Mouse (Mus musculus): Measurements from ENCODE around the gene Tmigd3. TPM values are rescaled to one million over a fixed set of nuclear protein-coding genes. Genes with fewer than 3 reads are reported as not detected.
A peak's percentile ranks its signal among the peaks of the same experiment; 100 is the strongest.

Tmigd3 gene
- polyA plus RNA-seq, 1 experiment from 2014 or later: 0.18 TPM

- no peaks in the 10 kb centered on the region for H3K27me3 ChIP-seq
- H3K9me3 ChIP-seq (replicated peaks): no peaks in the 10 kb centered on the region
- no peaks in the 10 kb centered on the region for H3K36me3 ChIP-seq
- ATAC-seq (ENCODE audit: low read depth) (peak; percentile 84), DNase-seq (peak; percentile 53)
- peak overlapping the region; percentile 33; the same call in 1 of the 2 replicates for H3K4me3 ChIP-seq (replicated peaks)
- no peak overlapping the region for H3K9ac ChIP-seq
- H3K27ac ChIP-seq: peak overlapping the region; percentile 78
- peaks cover 51% of the 10 kb centered on the region for H3K4me1 ChIP-seq (replicated peaks)
- H3K4me2 ChIP-seq: peak overlapping the region; percentile 54
- WGBS (ENCODE audit: insufficient replicate concordance): 24% methylated on average over 19 of the region's 19 CpGs
Observed at GRCm38 (mm10) chr3:105892572-105893495, 22.1 kb downstream of the Tmigd3 start.

- no peak overlapping the region for H3K9ac ChIP-seq
- no peak for DNase-seq
Observed at GRCm38 (mm10) chr3:105893941-105894391, 23.3 kb downstream of the Tmigd3 start.

DNA sequence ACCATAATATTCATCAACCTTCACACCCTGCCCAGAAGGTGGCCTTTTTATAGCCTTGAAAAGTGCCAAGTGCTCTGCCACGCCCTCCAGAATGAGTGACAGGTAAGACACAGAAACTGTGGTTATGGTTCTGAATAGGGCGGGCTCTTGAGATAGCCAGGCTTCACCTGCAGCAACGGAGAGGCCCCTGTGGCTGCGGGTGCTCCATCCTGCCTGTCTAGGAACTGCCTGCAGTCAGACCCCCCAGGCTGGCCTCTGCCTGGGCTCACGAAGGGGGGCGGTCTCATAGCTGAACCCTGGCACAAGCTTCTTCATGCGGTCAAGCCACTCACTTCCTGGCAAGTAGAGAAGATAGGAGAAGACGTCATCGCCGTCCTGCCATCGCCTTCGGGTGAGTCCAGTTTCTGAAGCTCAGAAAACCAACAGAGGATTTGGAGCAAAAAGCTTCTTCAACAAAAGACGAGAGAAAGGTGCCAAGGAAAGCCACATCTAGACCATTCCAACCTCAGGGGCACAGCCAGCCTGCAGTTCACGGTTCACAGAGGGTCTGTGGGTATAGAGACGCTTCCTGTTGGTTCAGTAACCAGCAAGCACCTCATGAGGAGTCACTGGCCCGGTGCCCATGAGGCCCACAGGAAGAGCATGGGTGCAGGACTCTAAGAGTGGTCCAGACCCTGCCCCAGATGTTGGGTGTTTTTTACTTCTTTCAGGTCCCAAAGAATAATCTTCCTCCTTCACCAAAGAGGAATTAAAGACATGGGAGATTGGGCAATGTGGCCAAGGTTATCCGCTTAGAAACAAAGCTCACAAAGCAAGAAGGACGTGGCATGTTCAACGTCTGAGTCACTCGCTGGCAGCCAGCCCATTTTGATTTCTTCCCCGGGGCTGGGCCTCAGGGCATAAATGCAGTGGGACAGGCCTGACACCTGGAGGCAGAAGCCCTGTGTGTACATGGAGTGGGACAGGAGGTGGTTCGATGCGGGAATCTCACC is 24.2 kb downstream of the Tmigd3 start:
- peaks cover 57% of the 10 kb centered on the region for H3K4me1 ChIP-seq (replicated peaks)
- H3K4me3 ChIP-seq (replicated peaks): peak overlapping the region; percentile 6; the same call in 1 of the 2 replicates
- 21% methylated on average over 23 of the region's 23 CpGs for WGBS (ENCODE audit: insufficient replicate concordance)
- H3K4me2 ChIP-seq: peak overlapping the region; percentile 42
- H3K27ac ChIP-seq: peak overlapping the region; percentile 62
- ATAC-seq (ENCODE audit: low read depth): peak; percentile 18; the same call in 1 of the 2 replicates
- no peaks in the 10 kb centered on the region for H3K27me3 ChIP-seq
- DNase-seq: no peak
- H3K9ac ChIP-seq: peak overlapping the region; percentile 2; the same call in 1 of the 2 replicates
- no peaks in the 10 kb centered on the region for H3K36me3 ChIP-seq
- H3K9me3 ChIP-seq (replicated peaks): no peaks in the 10 kb centered on the region

More at GRCm38 (mm10) chr3:105893941-105894391, 23.3 kb downstream of the Tmigd3 start:
- peaks cover 51% of the 10 kb centered on the region for H3K4me1 ChIP-seq (replicated peaks)
- ATAC-seq (ENCODE audit: low read depth): no peak
- no peak overlapping the region for H3K4me3 ChIP-seq (replicated peaks)
- peak overlapping the region; percentile 42 for H3K4me2 ChIP-seq
- 36% methylated on average over 6 of the region's 6 CpGs for WGBS (ENCODE audit: insufficient replicate concordance)
- H3K27ac ChIP-seq: peak overlapping the region; percentile 62
- no peaks in the 10 kb centered on the region for H3K9me3 ChIP-seq (replicated peaks)
- H3K36me3 ChIP-seq: no peaks in the 10 kb centered on the region
- no peaks in the 10 kb centered on the region for H3K27me3 ChIP-seq

DNA sequence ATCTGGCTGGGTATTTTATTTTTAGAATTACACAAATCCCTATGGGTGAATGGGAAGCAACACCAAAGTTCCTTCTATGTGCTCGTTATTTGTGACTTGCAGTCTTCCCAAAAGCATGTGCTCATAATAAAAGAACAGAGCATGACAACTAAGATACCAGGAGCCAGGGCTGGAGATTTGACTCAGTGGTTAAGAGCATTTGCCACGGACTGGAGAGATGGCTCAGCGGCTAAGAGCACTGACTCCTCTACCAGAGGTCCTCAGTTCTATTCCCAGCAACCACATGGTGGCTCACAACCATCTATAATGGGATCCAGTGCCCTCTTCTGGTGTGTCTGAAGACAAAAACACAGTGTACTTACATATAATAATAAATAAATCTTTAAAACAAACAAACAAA is 26.1 kb downstream of the Tmigd3 start:
- H3K27ac ChIP-seq: no peak overlapping the region
- WGBS (ENCODE audit: insufficient replicate concordance): 72% methylated on average over 3 of the region's 3 CpGs
- peaks cover 46% of the 10 kb centered on the region for H3K4me1 ChIP-seq (replicated peaks)
- H3K9me3 ChIP-seq (replicated peaks): no peaks in the 10 kb centered on the region
- no peaks in the 10 kb centered on the region for H3K27me3 ChIP-seq
- H3K9ac ChIP-seq: no peak overlapping the region
- H3K36me3 ChIP-seq: no peaks in the 10 kb centered on the region
- H3K4me3 ChIP-seq (replicated peaks): no peak overlapping the region
- H3K4me2 ChIP-seq: no peak overlapping the region
- no peak for ATAC-seq (ENCODE audit: low read depth)
- no peak for DNase-seq

GRCm38 (mm10) chr3:105898325-105898724 is 27.6 kb downstream of the Tmigd3 start:
- 22% methylated on average over 2 of the region's 2 CpGs for WGBS (ENCODE audit: insufficient replicate concordance)
- Histone ChIP-seq H3K4me2 (no peak overlapping the region), H3K9ac (no peak overlapping the region), H3K36me3 (no peaks in the 10 kb centered on the region), H3K4me1 (replicated peaks) (peaks cover 31% of the 10 kb centered on the region), H3K27ac (no peak overlapping the region), H3K4me3 (replicated peaks) (no peak overlapping the region), H3K27me3 (no peaks in the 10 kb centered on the region), H3K9me3 (replicated peaks) (no peaks in the 10 kb centered on the region)
- DNase-seq (no peak), ATAC-seq (ENCODE audit: low read depth) (no peak)

DNA sequence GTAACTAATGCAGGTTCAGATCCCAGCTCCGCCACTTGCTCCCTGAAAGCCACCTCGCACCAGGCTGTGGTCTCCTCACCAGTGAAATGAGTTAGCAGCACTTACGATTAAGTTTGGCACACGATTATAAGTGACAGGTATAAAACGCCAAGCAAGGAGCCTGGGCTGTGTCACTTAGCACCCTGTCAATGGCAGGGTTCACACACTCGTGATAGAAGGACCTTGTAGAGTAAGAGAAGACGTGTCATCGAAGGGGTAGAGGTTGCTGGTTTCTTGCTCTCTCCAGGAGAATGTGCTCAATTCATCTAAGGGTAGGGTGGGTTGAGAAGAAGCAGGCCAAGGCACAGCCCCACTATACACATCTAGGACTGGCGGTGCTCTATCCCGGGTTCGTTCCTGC is 28.2 kb downstream of the Tmigd3 start:
- no peak for DNase-seq
- H3K4me2 ChIP-seq: no peak overlapping the region
- H3K9me3 ChIP-seq (replicated peaks): no peaks in the 10 kb centered on the region
- no peak overlapping the region for H3K4me3 ChIP-seq (replicated peaks)
- WGBS (ENCODE audit: insufficient replicate concordance): 74% methylated on average over 11 of the region's 11 CpGs
- no peaks in the 10 kb centered on the region for H3K36me3 ChIP-seq
- no peaks in the 10 kb centered on the region for H3K27me3 ChIP-seq
- H3K9ac ChIP-seq: no peak overlapping the region
- no peak for ATAC-seq (ENCODE audit: low read depth)
- H3K27ac ChIP-seq: no peak overlapping the region
- peaks cover 26% of the 10 kb centered on the region for H3K4me1 ChIP-seq (replicated peaks)

DNA sequence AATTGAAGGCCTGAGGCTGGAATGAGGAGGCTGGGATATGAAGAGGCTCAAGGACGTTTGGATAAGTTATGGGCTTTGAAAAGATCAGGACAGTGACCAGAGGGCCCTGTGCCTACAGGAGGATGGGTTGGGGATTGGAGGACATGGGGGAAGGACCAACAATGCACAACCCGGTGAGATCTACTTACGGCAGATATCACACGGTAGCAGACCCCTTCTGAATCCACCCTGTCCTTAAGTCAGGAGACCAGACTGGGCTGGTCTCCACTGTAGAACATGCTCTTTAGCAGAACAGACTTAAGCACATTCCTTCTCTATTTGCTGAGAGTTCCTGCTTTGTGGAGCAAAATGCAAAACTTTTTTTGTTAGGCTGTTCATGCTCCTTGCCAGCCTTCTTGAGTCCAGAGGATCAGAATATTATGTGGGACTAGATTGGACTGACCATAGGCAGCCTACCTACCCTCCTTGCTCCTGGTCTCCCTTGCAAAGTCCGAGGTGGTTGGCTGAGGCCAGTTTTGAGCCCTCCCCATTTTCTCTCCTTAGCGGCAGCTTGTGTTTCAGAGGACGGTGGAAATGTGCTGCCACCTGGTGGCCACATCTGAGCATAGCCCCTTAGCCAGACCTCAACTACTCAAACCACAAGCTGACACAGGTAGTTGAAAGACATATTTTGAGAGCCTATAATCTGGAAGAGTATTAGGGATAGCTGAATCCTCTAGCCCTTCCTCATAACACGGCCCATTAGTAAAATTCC is 28.9 kb downstream of the Tmigd3 start:
- 33% methylated on average over 8 of the region's 8 CpGs for WGBS (ENCODE audit: insufficient replicate concordance)
- DNase-seq (peak; percentile 70), ATAC-seq (ENCODE audit: low read depth) (peak; percentile 45; the same call in 1 of the 2 replicates)
- no peak overlapping the region for H3K27ac ChIP-seq
- H3K4me3 ChIP-seq (replicated peaks): no peak overlapping the region
- peaks cover 25% of the 10 kb centered on the region for H3K4me1 ChIP-seq (replicated peaks)
- H3K4me2 ChIP-seq: no peak overlapping the region
- no peaks in the 10 kb centered on the region for H3K9me3 ChIP-seq (replicated peaks)
- no peaks in the 10 kb centered on the region for H3K27me3 ChIP-seq
- H3K9ac ChIP-seq: no peak overlapping the region
- H3K36me3 ChIP-seq: no peaks in the 10 kb centered on the region

DNA sequence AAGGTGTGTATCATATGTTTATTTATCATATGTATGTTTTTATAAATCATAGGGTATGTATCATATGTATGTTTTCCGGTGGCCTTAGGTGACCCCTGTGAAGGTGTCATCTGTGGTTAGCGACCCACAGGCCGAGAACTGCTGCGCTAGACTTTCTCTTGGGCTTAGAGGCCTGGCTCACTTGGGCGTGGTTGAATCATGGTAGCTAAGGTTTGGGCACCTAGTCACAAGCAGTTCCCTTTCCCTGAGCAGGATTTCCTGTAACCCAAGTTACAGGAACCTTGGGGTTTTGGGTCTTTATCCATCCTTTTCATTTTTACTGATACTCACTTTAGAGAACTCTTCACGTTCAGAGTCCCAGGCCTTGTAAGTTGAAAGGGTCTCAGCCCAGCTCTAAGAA is 29.6 kb downstream of the Tmigd3 start:
- 51% methylated on average over 6 of the region's 6 CpGs for WGBS (ENCODE audit: insufficient replicate concordance)

GRCm38 (mm10) chr3:105900716-105901115 is 30.0 kb downstream of the Tmigd3 start:
- ATAC-seq (ENCODE audit: low read depth) (0 out of 2 replicates have a peak, but pooled peaks have one; percentile 14), DNase-seq (no peak)
- Histone ChIP-seq H3K9ac (no peak overlapping the region), H3K27ac (no peak overlapping the region), H3K4me1 (replicated peaks) (peaks cover 22% of the 10 kb centered on the region), H3K4me2 (no peak overlapping the region), H3K36me3 (no peaks in the 10 kb centered on the region), H3K9me3 (replicated peaks) (no peaks in the 10 kb centered on the region), H3K4me3 (replicated peaks) (no peak overlapping the region), H3K27me3 (no peaks in the 10 kb centered on the region)
- WGBS (ENCODE audit: insufficient replicate concordance): 22% methylated on average over 3 of the region's 3 CpGs

More for the DNA sequence above, 29.6 kb downstream of the Tmigd3 start:
- Histone ChIP-seq H3K9ac (no peak overlapping the region), H3K27ac (no peak overlapping the region), H3K4me2 (no peak overlapping the region), H3K36me3 (no peaks in the 10 kb centered on the region), H3K4me1 (replicated peaks) (peaks cover 24% of the 10 kb centered on the region), H3K9me3 (replicated peaks) (no peaks in the 10 kb centered on the region), H3K4me3 (replicated peaks) (no peak overlapping the region), H3K27me3 (no peaks in the 10 kb centered on the region)
- DNase-seq (no peak), ATAC-seq (ENCODE audit: low read depth) (no peak)

DNA sequence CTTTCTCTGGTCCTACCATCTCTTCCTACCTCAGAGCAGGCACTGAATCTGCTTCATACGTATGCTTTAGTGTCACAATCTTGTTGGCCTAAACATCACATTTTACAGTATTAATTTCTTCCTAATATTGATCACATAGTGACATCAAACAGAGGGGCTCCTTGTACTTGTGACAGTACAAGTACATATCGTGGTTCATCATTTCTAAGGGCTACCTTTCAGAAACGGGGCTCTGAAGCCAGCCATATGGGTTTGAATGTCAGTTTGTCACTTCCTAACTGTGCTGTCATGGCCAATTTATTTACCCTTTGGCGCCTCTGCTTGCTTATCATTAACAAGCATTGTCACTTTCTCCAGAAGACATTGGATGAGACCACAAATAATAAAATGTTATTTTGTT is 30.8 kb downstream of the Tmigd3 start:
- Histone ChIP-seq H3K4me2 (no peak overlapping the region), H3K9ac (no peak overlapping the region), H3K27me3 (no peaks in the 10 kb centered on the region), H3K9me3 (replicated peaks) (no peaks in the 10 kb centered on the region), H3K4me1 (replicated peaks) (peaks cover 22% of the 10 kb centered on the region), H3K4me3 (replicated peaks) (no peak overlapping the region), H3K36me3 (no peaks in the 10 kb centered on the region), H3K27ac (no peak overlapping the region)
- 61% methylated on average over 4 of the region's 4 CpGs for WGBS (ENCODE audit: insufficient replicate concordance)
- ATAC-seq (ENCODE audit: low read depth) (no peak), DNase-seq (no peak)

All from liver, embryonic 13.5 days (tissue).